Mouse (Mus musculus) MEL (cell line): ENCODE measurements around the gene Ehbp1.

Experiments used
- CTCF ChIP-seq, 3 experiments: IDR thresholded peaks in 2 of 3; conservative IDR thresholded peaks in 1 of 3; 2 replicates each; pipeline ENCODE4 v1.5.1; 2011 to 2012; ENCODE audit warnings: low read length in 3 of 3, low read depth in 2 of 3, mild to moderate bottlenecking in 2 of 3, improper control_type of control experiment in 1 of 3, inconsistent platforms in 1 of 3, mixed read lengths in 1 of 3, moderate library complexity in 1 of 3; ENCODE audit not compliant: control insufficient read depth in 1 of 3, insufficient read depth in 1 of 3, poor library complexity in 1 of 3, severe bottlenecking in 1 of 3
- HCFC1 ChIP-seq: IDR thresholded peaks from 2 replicates; pipeline ENCODE4 v1.6.1; 2012; ENCODE audit warnings: low read depth, mild to moderate bottlenecking, inconsistent platforms, low read length, improper control_type of control experiment, moderate library complexity
- MYC ChIP-seq: IDR thresholded peaks from 2 replicates; pipeline ENCODE4 v1.6.1; 2011; ENCODE audit warnings: low read depth, mild to moderate bottlenecking, low read length, improper control_type of control experiment, moderate library complexity
- TCF12 ChIP-seq: IDR thresholded peaks from 2 replicates; pipeline ENCODE4 v1.6.1; 2014; ENCODE audit warnings: low read depth, mild to moderate bottlenecking, inconsistent platforms, low read length, improper control_type of control experiment, moderate library complexity
- ZMIZ1 ChIP-seq: IDR thresholded peaks from 2 replicates; pipeline ENCODE4 v1.6.1; 2012; ENCODE audit warnings: low read depth, mild to moderate bottlenecking, inconsistent platforms, low read length, improper control_type of control experiment, moderate library complexity

- no peak for TF ChIP-seq HCFC1
- TF ChIP-seq TCF12, result no peak
- TF ChIP-seq ZMIZ1, result no peak
- no peak for TF ChIP-seq CTCF (IDR thresholded peaks at IDR 0.05 in 2 of 3, conservative IDR thresholded peaks at IDR 0.05 in 1 of 3; ENCODE audit: control insufficient read depth in 1 of 3, insufficient read depth in 1 of 3, low read depth in 2 of 3, low read length in 3 of 3, poor library complexity in 1 of 3, severe bottlenecking in 1 of 3)
- TF ChIP-seq MYC, result no peak
Measured at GRCm38 (mm10) chr11:22230906-22231305, 111.2 kb downstream of the Ehbp1 start.
